29 mouse cellular contexts compared by ENCODE assay signal in genomic region chr1:186480019-186480418, GRCm38 (mm10).
"Had no signal": no experiment of that assay in that cellular context is flagged by ENCODE, and none has a peak within 500 bp of the region (broad histone marks: within the 10 kb centered on the region; RNA-seq: fewer than 3 reads in every experiment).

No protein-coding gene starts in this region.

- H3K4me3 ChIP-seq: embryonic facial prominence, embryonic 10.5 days; embryonic facial prominence, embryonic 12.5 days; embryonic facial prominence, embryonic 13.5 days; embryonic facial prominence, embryonic 15.5 days; erythroblast, embryonic 14.5 days; forebrain, embryonic 10.5 days; forebrain, embryonic 12.5 days; forebrain, embryonic 13.5 days; forebrain, embryonic 15.5 days; gastrocnemius, adult 2 months; heart, adult 2 months had no signal

- H3K27ac ChIP-seq: embryonic facial prominence, embryonic 10.5 days; embryonic facial prominence, embryonic 12.5 days; embryonic facial prominence, embryonic 13.5 days; embryonic facial prominence, embryonic 15.5 days; forebrain, embryonic 10.5 days; forebrain, embryonic 12.5 days; forebrain, embryonic 13.5 days; forebrain, embryonic 15.5 days; gastrocnemius, adult 2 months; heart, adult 2 months had no signal

- H3K27me3 ChIP-seq: embryonic facial prominence, embryonic 12.5 days; embryonic facial prominence, embryonic 13.5 days; embryonic facial prominence, embryonic 15.5 days; forebrain, embryonic 12.5 days; forebrain, embryonic 13.5 days; forebrain, embryonic 15.5 days had no signal

- H3K9me3 ChIP-seq: embryonic facial prominence, embryonic 10.5 days; embryonic facial prominence, embryonic 12.5 days; embryonic facial prominence, embryonic 13.5 days; embryonic facial prominence, embryonic 15.5 days; forebrain, embryonic 10.5 days; forebrain, embryonic 12.5 days; forebrain, embryonic 13.5 days; forebrain, embryonic 15.5 days had no signal

- DNase-seq: cerebellum, adult 2 months; cerebellum, adult 8-10 months; cerebellum, adult 9-10 months; cerebellum, adult 9-11 months; cerebellum, postnatal 10 days; cerebellum, postnatal 14 days; cerebellum, postnatal 25 days; cerebellum, postnatal 36 days; embryo, embryonic 11 days; forebrain, postnatal 0 days; gastrocnemius, adult 2 months; gastrocnemius, postnatal 10 days; gastrocnemius, postnatal 14 days; gastrocnemius, postnatal 25 days; gastrocnemius, postnatal 36 days; heart, adult 11 months; heart, adult 18-20 months; heart, adult 2 months had no signal

- ATAC-seq: forebrain, embryonic 13.5 days; forebrain, embryonic 14.5 days; forebrain, embryonic 15.5 days; forebrain, embryonic 16.5 days; forebrain, postnatal 0 days had no signal

- H3K9ac ChIP-seq: embryonic facial prominence, embryonic 12.5 days; embryonic facial prominence, embryonic 13.5 days; embryonic facial prominence, embryonic 15.5 days; forebrain, embryonic 12.5 days; forebrain, embryonic 13.5 days; forebrain, embryonic 15.5 days; forebrain, postnatal 0 days had no signal

- H3K4me1 ChIP-seq: forebrain, embryonic 12.5 days had no signal

- H3K36me3 ChIP-seq: embryonic facial prominence, embryonic 10.5 days; embryonic facial prominence, embryonic 12.5 days; embryonic facial prominence, embryonic 13.5 days; embryonic facial prominence, embryonic 15.5 days; forebrain, embryonic 10.5 days; forebrain, embryonic 12.5 days; forebrain, embryonic 15.5 days had no signal

- H3K4me2 ChIP-seq: embryonic facial prominence, embryonic 12.5 days; embryonic facial prominence, embryonic 13.5 days; embryonic facial prominence, embryonic 15.5 days; forebrain, embryonic 12.5 days; forebrain, embryonic 13.5 days; forebrain, embryonic 15.5 days had no signal
